Mouse (Mus musculus) forebrain, postnatal 0 days (tissue): Measurements from ENCODE around the gene Sumf1. TPM values are rescaled to one million over a fixed set of nuclear protein-coding genes. Genes with fewer than 3 reads are reported as not detected.

ENCODE experiments used
- ATAC-seq: fragments of 200-750 bp; cut with Nextera tagmentation; 2 replicates; pipeline ENCODE4 v1.8.0; 2017; ENCODE audit warnings: mild to moderate bottlenecking, moderate library complexity
- DNase-seq: peaks from one replicate; pipeline ENCODE4 v3.0.0-alpha.2; 2015
- H3K27ac ChIP-seq: fragments of 300-500 bp; sonication (generic); 2 replicates; pipeline ENCODE4 v1.5.1; 2014; ENCODE audit warnings: low read depth, mild to moderate bottlenecking, antibody characterized with exemption, low read length, moderate library complexity, mixed read lengths
- H3K27me3 ChIP-seq: fragments of 300-500 bp; sonication (generic); 2 replicates; pipeline ENCODE4 v1.6.1; 2014; ENCODE audit warnings: mild to moderate bottlenecking, low read length, mixed read lengths; ENCODE audit not compliant: insufficient read depth
- H3K36me3 ChIP-seq: fragments of 300-500 bp; sonication (generic); 2 replicates; pipeline ENCODE4 v1.6.1; 2014; ENCODE audit warnings: mild to moderate bottlenecking, moderate library complexity; ENCODE audit not compliant: insufficient read depth
- H3K4me1 ChIP-seq: fragments of 300-500 bp; sonication (generic); 2 replicates; pipeline ENCODE4 v1.6.1; 2014; ENCODE audit warnings: antibody characterized with exemption; ENCODE audit not compliant: insufficient read depth
- H3K4me2 ChIP-seq: fragments of 300-500 bp; sonication (generic); 2 replicates; pipeline ENCODE4 v1.6.1; 2014; ENCODE audit warnings: low read depth, mild to moderate bottlenecking, moderate library complexity
- H3K4me3 ChIP-seq: fragments of 300-500 bp; sonication (generic); 2 replicates; pipeline ENCODE4 v1.5.1; 2014; ENCODE audit warnings: low read depth, low read length, mixed read lengths
- H3K9ac ChIP-seq: fragments of 300-500 bp; sonication (generic); 2 replicates; pipeline ENCODE4 v1.6.1; 2014; ENCODE audit warnings: mild to moderate bottlenecking
- H3K9me3 ChIP-seq: fragments of 300-500 bp; sonication (generic); 2 replicates; pipeline ENCODE4 v1.6.1; 2016; ENCODE audit warnings: low read length
- CTCF ChIP-seq: sonication (generic); IDR thresholded peaks from 2 replicates; pipeline ENCODE4 v1.5.1; 2016; ENCODE audit warnings: antibody characterized with exemption, control low read depth, low read depth
- WGBS: fragments of 180-500 bp; shearing (Covaris S2); extraction: QIAGEN DNeasy Blood & Tissue Kit; methylation state at CpG from one replicate; pipeline ENCODE4 v1.1.7; 2014; 5-methylcytosine and 5-hydroxymethylcytosine counted together
- polyA plus RNA-seq: library from polyadenylated mRNA; unstranded; fragments of >200 nt; fragmentation: Nextera tagmentation; extraction: Ambion mirVana; gene quantifications from 2 replicates; pipeline ENCODE4 v1.2.1, GENCODE M21; 2015
- total RNA-seq: library from RNA; depleted of rRNA; stranded (reverse); fragments of >200 nt; gene quantifications from 2 replicates; pipeline ENCODE4 v1.2.3, GENCODE M21; 2014

The Sumf1 gene
- total and polyA plus RNA-seq, 2 experiments from 2014 or later: 11.6 to 18.3 TPM

- Histone ChIP-seq H3K27ac (no peak overlapping the region), H3K4me2 (no peak overlapping the region), H3K36me3 (no peaks in the 10 kb centered on the region), H3K4me1 (no peaks in the 10 kb centered on the region; the same call in 1 of the 2 replicates), H3K27me3 (no peaks in the 10 kb centered on the region), H3K4me3 (no peak overlapping the region), H3K9ac (no peak overlapping the region), H3K9me3 (no peaks in the 10 kb centered on the region)
- peak; percentile 90 for TF ChIP-seq CTCF
- 10% methylated on average over 9 of the region's 9 CpGs for WGBS
- DNase-seq: peak; percentile 86
- peak; percentile 80 for ATAC-seq
These were observed 87.1 kb downstream of the Sumf1 start for GRCm38 (mm10) chr6:108098171-108098845.

GRCm38 (mm10) chr6:108095445-108095844, 89.9 kb downstream of the Sumf1 start:
- no peak for TF ChIP-seq CTCF
- 84% methylated on average over 5 of the region's 5 CpGs for WGBS
- no peak for ATAC-seq
- Histone ChIP-seq H3K9me3 (no peaks in the 10 kb centered on the region), H3K9ac (no peak overlapping the region), H3K36me3 (no peaks in the 10 kb centered on the region), H3K27ac (no peak overlapping the region), H3K4me3 (no peak overlapping the region), H3K4me1 (no peaks in the 10 kb centered on the region; the same call in 1 of the 2 replicates), H3K4me2 (no peak overlapping the region), H3K27me3 (no peaks in the 10 kb centered on the region)
- no peak for DNase-seq

GRCm38 (mm10) chr6:108093449-108093848, 91.9 kb downstream of the Sumf1 start:
- no peaks in the 10 kb centered on the region for H3K9me3 ChIP-seq
- H3K9ac ChIP-seq: no peak overlapping the region
- WGBS: 62% methylated on average over 3 of the region's 3 CpGs
- H3K4me2 ChIP-seq: no peak overlapping the region
- DNase-seq: no peak
- no peaks in the 10 kb centered on the region for H3K27me3 ChIP-seq
- H3K4me1 ChIP-seq: no peaks in the 10 kb centered on the region; the same call in 1 of the 2 replicates
- no peak overlapping the region for H3K27ac ChIP-seq
- no peaks in the 10 kb centered on the region for H3K36me3 ChIP-seq
- no peak overlapping the region for H3K4me3 ChIP-seq
- no peak for TF ChIP-seq CTCF
- no peak for ATAC-seq

- no peak overlapping the region for H3K4me3 ChIP-seq
- DNase-seq (no peak), ATAC-seq (no peak)
- no peak overlapping the region for H3K27ac ChIP-seq
- H3K9ac ChIP-seq: no peak overlapping the region
- no peak for TF ChIP-seq CTCF
- H3K9me3 ChIP-seq: no peaks in the 10 kb centered on the region
- WGBS: 88% methylated on average over 3 of the region's 3 CpGs
- H3K36me3 ChIP-seq: no peaks in the 10 kb centered on the region
- H3K4me2 ChIP-seq: no peak overlapping the region
- H3K4me1 ChIP-seq: no peaks in the 10 kb centered on the region
- no peaks in the 10 kb centered on the region for H3K27me3 ChIP-seq
These were observed 92.7 kb downstream of the Sumf1 start for GRCm38 (mm10) chr6:108092646-108093045.

GRCm38 (mm10) chr6:108091296-108091695, 94.1 kb downstream of the Sumf1 start:
- Histone ChIP-seq H3K4me1 (no peaks in the 10 kb centered on the region), H3K4me3 (no peak overlapping the region), H3K9me3 (no peaks in the 10 kb centered on the region), H3K36me3 (no peaks in the 10 kb centered on the region), H3K27me3 (no peaks in the 10 kb centered on the region), H3K9ac (no peak overlapping the region), H3K27ac (no peak overlapping the region), H3K4me2 (no peak overlapping the region)
- ATAC-seq (no peak), DNase-seq (no peak)
- TF ChIP-seq CTCF: no peak
- 78% methylated on average over 1 of the region's 1 CpGs for WGBS

- WGBS: 97% methylated on average over 7 of the region's 7 CpGs
- H3K4me2 ChIP-seq: no peak overlapping the region
- 0 out of 2 replicates have a peak, but pooled peaks cover 5% of the 10 kb centered on the region for H3K36me3 ChIP-seq
- H3K9me3 ChIP-seq: no peaks in the 10 kb centered on the region
- H3K27ac ChIP-seq: no peak overlapping the region
- no peak overlapping the region for H3K9ac ChIP-seq
- no peaks in the 10 kb centered on the region for H3K4me1 ChIP-seq
- no peak for ATAC-seq
- no peak for DNase-seq
- H3K27me3 ChIP-seq: no peaks in the 10 kb centered on the region
- H3K4me3 ChIP-seq: no peak overlapping the region
- no peak for TF ChIP-seq CTCF
These were observed 109.5 kb downstream of the Sumf1 start for GRCm38 (mm10) chr6:108075857-108076256.

- H3K27ac ChIP-seq: no peak overlapping the region
- H3K9me3 ChIP-seq: no peaks in the 10 kb centered on the region
- H3K4me2 ChIP-seq: no peak overlapping the region
- 92% methylated on average over 10 of the region's 10 CpGs for WGBS
- no peak for TF ChIP-seq CTCF
- no peak overlapping the region for H3K4me3 ChIP-seq
- H3K27me3 ChIP-seq: no peaks in the 10 kb centered on the region
- no peak for DNase-seq
- 0 out of 2 replicates have a peak, but pooled peaks cover 5% of the 10 kb centered on the region for H3K36me3 ChIP-seq
- H3K4me1 ChIP-seq: no peaks in the 10 kb centered on the region
- ATAC-seq: no peak
- H3K9ac ChIP-seq: no peak overlapping the region
These were observed 110.8 kb downstream of the Sumf1 start for GRCm38 (mm10) chr6:108074624-108075023.
